Mouse (Mus musculus) mouse trophoblast stem cell (cell line): ENCODE data around the gene Supt7l.
"Not testable (repeated sequence)": the region's sequence is repeated elsewhere in the genome, so short reads cannot be mapped to it uniquely, and the experiment has no call there.

Experiments used
- in situ Hi-C, 2 experiments: fragments of 300-500 bp; cut with MseI, MboI; formaldehyde crosslinking; loops; 2 replicates in 1 of 2; 3 replicates in 1 of 2; pipeline ENCODE4 v1.15.1; 2025

Gene Supt7l

DNA sequence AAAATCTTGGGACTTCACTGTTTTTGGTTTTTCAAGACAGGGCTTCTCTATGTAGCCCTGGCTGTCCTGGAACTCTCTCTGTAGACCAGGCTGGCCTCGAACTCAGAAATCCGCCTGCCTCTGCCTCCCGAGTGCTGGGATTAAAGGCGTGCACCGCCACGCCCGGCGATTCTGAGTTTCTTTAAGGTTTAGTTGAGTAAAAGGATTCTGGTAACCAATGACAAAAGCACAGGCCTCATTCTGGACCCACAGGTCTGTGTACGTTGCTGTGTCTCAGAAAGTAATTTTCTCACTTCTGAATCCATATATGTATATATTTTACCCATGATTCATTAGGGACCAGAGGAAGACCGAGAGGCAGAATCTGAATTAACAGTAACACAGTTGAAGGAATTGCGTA is at the start of gene Supt7l:
TSS of gene Supt7l (minus strand) at position 101 of the 400 bp plus-strand sequence.
- in situ Hi-C loops = not testable (repeated sequence)

DNA sequence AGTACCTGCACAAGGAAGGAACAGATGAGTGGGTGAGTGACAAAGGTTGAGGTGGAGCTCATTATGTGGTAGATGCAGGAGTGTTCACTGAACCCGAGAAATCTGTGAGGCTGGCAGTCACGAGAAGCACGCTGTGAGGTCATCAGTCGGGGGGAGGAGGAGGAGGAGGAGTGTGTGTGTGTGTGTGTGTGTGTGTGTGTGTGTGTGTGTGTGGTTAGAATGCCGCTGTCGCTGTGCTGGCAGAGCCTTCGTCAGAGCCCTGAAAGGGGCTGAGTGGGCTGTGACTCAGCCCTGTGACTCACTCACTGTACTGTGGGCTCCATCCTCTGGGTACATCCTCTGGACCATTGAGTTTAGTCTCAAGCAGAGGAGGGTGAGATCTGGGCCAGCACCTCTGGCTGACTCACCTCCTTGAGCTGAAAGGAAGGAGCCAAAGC is 49.0 kb upstream of the Supt7l start:
- in situ Hi-C loops = loop anchor here in 1 of 2 experiments (25.0 kb wide), 1 partner anchor 611 kb away; no protein-coding TSS in a partner anchor

DNA sequence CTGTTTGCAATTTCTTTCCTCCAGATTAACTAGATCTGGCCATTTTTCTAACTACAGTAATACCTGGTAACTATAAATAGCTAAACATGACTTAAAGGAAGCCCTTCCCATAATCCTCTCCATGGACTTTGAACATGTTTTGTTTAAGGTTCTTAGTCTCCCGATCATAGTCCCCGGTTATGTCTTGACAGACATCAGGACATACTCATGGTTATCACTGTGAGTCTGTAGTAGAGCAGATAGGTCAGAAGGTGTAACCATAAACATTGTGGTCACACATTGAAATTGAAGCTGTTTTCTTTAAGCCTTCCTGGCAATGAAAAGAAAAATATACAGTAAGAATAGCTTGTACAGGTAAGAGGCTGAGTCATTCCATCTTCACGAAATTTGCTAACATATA is 46.1 kb upstream of the Supt7l start:
- in situ Hi-C loops = no loop called here

DNA sequence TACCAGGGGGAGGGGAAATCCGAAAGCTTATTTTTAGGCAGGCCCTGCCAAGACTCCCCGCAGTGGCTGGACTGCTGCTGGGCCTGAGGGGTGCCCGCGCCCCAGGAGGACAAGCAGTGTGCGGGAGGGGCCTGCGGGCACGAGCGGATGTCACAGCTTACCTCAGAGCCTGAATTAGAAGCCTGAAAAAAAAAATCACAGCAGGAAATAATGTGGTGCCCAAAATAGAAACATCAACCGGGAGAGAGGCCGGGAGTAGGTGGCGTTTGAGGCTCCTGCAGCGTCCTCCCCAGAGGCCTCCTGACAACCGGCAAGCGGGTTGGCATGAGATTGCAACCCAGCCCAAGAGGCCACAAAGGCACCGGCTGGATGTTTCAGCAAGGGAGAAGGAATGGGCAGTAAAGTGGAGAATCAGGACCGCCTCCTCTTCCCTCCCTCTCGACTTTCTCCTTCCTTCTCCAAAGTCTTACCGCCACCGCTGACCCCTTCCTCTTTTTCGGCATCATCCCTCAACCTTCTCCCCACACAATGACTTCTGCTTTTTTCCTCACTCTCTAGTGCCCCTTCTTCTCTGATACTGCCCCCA is 43.5 kb upstream of the Supt7l start:
- in situ Hi-C loops = no loop called here

DNA sequence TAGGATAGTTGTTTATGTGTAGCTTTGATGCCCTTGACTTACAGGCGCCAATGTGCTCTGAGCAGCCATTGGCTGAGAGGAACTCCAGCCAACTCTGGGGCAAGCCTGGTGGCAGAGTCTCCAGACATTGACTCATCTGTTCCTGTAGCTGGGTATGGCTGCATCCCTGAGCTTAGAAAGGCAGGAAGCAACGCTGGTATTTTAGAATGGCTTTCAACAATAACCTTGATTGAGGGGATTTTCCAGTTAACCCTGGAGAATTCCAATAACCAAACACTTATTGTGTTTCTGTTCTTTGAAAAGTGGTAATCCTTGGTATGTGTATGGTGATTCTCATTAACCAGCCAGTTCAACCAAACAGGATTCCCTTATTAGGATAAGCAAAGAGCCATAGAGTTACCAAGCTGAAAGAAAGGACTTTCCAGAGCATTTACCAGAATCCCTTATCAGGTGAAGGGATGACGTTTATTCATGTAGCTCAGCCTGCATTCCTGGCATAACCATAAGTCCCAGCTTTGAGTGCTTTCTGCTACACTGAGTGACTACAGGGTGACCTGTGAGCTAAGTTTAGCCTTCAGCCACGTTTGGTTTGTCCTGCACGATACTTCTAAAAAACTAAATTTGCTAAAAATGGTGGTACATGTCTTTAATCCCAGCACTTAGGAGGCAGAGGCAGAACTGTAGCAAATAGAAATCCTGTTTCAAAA is 40.5 kb upstream of the Supt7l start:
- in situ Hi-C loops = no loop called here

DNA sequence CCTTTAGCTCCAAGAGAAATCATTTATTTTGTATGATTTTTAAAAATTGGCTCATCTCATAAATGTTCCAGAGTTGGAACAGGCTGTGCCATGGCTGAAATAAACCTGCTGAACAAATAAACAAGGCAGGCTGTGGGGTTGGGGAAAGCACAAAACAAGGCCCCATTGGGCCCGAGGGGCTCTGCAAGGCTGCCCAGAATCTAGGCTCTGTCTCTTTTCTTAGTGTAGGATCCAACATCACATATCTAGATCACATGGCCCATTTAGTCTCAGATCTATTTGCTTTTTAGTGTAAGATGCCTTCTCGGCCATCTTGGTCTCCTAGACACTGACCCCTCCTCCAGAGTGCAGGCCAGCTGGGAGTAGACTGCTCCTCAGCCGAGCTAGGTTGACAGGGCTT is 38.9 kb upstream of the Supt7l start:
- in situ Hi-C loops = no loop called here

DNA sequence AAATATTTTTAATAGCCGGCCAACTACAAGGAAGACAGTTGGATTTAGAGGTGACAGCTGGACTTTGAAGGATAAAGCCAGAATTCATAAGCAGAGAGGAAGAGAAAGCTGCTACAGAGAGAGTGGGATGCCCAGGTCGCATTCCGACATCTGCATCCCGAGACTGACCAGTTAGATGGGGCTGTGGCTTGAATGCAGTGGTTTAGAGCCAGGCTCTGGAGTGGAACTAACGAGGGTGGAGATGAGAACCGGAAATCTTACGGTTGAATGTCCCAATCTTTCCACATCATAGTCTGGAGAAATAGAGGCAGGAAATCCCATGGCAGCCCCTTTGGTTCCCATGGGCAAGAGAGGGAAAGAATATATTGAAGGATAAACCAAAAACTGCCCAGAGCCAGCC is 38.4 kb upstream of the Supt7l start:
- in situ Hi-C loops = no loop called here

DNA sequence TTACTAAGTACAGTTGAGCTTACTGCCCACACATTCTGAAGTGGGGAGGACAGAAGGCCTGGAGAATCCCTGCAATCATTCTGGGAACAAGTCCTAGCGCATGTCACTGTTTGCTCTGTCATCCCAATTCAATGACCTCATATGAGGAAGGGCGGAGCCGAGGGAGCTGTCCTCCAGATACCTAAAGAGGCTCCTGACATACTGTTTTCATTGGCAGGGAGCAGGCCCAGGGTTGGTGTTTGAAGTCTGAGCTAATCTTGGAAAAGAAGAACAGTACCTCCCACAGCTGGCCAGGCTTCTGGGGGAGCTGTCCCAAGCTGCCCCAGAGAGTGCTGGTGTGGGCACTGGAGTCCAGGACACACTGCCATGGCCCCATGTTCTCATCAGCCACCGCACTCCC is 37.4 kb upstream of the Supt7l start:
- in situ Hi-C loops = no loop called here

DNA sequence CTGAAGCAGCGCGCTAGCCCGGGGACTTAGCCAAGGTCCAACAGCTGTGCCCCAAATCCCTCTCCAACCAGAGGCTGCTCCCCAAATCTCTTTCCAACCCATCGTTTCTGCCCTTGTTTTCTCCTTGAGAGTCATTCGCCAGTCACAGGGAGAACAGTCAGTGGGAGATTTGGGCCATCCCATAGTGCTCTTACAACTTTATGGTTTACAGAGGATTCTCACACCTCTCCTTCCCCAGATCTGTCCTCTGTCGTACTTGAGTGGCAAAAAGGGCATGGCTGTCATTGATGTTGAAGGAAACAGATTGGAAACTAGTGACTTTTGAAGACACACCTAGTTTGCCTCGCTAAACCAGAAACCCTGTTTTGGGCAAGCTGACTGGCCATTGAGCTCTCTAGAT is 36.3 kb upstream of the Supt7l start:
- in situ Hi-C loops = no loop called here

DNA sequence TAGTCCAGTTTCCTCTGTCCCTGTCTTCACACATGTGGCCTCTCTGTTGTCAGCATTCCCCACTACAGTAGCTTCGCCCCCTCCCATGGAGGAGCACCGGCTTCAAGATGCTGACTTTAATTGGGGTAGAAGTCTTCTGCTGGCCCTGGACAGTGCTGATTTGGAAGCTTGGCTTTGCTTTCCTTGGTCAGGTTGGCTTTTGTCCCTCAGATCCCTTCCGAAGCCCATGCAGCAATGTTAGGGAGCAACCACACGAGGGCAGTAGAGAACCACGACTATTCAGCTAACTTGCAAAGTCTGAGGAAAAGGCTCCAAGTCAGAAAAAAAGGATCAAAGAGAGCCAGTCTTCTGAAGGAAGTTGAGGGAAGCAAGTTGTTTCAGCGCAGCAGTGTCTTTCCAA is 35.9 kb upstream of the Supt7l start:
- in situ Hi-C loops = no loop called here

DNA sequence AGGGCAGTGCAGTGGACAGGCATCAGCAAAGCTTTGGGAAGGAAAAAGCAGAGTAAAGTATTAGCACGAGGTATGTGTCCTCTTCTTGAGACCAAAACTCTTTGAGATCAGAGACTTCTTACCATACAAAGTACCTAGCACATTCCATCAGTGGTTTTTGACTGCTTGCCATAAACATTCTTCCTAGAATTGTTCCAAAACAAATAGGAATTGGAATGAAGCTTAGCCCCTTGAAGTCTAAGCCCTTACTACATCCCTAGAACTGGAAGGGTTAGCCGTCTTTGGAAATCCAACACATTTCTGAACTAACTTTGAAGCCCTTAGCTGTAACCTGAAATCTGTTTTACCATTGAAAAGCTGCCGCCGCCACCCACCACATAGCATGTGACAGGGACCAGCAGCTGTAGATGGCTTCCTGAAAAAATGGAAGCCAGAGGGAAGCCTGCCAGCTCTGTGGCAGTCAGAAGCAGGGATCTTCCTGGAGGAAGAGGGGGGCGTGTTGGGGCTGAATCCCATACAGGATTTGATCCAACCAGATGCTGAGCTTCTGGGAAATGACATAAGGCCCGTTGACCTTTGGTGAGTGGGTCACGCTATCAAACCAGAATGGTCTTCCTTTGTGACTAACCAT is 34.5 kb upstream of the Supt7l start:
- in situ Hi-C loops = no loop called here

DNA sequence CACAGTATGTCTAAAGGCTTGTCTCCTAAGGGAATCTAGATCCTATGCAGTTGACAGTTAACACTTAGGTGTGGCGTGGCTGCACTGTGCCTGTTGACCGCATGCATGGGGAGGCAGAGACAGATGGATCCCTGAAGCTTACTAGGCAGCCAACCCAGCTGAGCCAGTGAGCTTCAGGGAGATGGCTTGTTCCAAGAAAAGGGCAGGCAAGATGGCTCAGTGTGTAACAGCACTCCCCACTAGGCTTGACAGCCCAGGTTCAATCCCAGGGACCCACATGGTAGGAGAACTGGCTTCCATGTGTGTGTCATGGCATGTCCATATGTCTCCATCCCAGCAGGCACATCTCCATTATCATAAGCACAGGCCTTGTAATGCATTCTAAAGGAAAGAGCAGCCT is 32.7 kb upstream of the Supt7l start:
- in situ Hi-C loops = no loop called here

DNA sequence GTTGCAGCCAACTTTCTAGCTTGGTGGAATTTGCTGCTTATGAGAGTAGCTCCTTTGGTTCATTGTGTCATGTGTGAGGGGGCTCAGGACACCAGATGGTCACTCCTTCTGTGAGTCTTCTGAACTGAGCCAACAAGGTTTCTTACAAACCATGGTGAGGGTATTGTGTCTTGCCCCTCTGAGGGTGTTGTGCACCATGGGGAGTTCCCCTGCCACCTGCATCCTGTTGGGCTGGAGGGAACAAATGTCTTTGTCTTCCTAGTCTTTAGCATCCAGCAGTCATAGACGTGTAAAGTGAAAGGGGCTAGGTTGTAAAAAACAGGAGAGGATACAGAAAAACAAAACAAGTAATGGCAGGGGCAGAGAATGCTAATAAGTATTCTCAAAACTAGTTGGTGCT is 31.8 kb upstream of the Supt7l start:
- in situ Hi-C loops = no loop called here

DNA sequence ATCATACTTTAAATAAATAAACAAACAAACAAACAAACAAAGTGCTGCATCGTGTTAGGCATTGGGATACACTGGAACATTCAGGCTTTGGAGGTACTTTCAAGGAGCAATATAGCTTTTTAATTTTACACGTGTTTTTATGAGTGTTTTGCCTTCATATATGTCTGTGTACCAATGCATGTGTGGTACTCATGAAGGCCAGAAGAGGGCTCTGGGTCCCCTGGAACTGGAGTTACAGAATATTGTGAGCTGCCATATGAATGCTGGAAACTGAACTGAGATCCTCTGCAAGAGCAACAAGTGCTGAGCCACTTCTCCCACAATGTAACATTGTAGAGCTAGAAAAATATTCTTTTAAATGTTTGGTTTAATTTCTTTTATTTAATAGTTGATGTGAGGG is 7.6 kb upstream of the Supt7l start:
- in situ Hi-C loops = no loop called here

DNA sequence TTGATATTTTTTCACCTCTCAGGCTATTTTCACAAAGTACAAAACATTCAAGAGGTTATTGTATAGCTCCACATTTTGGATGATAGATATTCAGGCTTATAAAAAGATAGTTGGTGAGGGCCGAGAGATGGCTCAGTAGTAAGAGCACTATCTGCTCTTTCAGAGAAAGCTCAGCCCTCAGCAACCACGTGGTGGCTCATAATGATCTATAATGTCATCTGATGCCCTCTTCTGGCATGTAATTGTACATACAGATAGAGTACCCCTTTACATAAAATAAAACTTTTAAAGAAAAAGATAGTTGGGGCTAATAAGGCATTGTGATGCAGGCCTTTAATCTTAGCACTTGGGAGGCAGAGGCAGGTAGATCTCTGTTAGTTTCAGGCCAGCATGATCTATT is 953 bp upstream of the Supt7l start:
- in situ Hi-C loops = no loop called here

DNA sequence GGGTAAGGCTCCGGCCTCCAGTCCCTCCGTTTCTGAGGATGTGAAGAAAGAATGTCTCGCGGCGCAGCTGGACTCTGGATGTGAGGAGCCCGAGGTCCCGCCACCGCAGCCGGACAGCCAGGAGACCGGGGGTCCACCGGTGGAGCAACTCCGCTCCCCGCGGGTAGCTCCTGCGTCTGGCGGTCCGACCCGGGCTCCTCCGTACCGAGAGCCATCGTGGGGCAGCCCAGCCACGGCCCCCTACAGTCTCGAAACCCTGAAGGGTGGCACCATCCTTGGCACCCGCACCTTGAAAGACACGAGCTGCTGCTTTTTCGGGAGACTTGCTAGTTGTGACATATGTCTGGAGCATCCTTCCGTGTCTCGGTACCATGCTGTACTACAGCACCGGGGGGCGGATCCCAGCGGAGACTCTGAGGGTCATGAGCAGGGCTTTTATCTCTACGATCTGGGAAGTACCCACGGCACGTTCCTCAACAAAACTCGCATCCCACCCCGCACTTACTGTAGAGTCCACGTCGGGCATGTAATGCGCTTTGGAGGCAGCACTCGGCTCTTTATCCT is 408 bp downstream of the Supt7l start:
- in situ Hi-C loops = no loop called here

DNA sequence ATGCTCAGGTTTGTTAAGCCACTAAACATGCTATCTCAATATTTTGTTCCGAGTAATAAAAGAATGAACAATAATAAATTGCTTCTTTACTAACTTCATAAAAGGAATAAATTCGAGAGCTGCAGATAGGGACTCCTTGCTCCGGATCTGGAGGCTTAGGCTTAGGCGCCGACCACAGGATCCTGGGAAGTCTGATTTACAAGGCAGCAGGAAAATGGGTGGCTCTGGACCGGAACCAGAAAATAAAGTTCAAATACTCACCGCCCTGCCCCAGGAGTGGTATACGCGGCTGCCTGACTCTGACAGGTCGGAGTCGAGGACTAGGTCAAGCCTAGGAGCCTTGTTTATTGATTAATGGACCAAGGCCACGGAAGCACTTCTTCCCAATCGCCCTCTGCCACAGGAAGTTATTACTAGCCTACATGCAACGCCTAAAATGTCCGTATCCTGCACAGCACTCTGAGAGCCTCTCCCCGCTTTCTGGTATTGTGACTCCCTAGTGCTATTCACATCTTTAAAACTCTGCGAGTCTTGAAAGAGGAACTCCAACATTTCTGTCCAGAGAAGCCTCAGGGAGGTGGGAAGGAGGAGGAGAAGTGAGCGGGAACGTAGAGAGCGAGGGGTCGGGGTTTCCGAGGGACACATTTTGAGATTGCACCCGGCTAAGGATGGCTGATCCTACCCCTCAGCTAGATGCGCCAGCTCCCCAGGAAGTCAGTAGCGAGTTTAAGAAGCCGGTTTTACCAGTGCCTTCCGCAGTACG is 1.1 kb downstream of the Supt7l start, which contains the start of gene Slc4a1ap:
TSS of gene Slc4a1ap (plus strand) at position 642 of the 763 bp plus-strand sequence.
- in situ Hi-C loops = no loop called here

DNA sequence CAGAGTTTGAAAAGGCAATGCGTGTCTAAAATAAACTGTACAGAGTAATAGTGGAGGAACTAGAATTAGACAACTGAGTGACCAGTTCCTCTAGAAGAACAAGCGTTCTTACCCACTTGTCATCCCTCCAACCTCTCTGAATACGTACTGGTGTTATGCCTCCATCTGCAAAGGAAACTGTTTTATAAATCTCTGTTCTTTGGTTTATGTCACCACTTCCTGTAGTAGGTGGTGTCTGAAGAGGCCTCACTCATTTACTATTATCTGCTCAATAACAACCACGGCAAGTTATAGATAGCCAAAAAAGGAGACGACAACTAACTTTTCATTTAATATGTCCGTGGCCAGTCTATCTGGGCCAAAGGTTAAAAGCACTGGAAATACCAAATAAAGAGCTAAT is 7.1 kb downstream of the Supt7l start:
- in situ Hi-C loops = no loop called here

DNA sequence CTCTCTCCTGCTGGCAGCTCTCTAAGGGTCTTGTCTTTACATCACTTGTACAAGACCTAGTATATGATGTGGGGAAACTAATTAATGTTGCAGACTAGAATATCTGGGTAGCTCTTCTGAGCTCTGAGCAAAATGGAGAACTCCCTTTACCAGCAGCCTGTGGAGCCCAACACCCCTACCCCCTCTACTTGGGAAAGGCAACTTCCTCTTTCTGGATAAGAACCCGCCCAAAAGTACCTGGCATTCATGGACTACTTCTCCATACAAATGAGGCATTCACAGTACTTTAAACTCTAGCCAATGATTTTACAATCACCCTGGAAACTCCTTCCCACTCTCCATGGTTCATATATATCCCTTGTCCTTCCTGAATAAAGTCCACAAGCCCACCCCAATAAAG is 15.1 kb downstream of the Supt7l start:
- in situ Hi-C loops = no loop called here

DNA sequence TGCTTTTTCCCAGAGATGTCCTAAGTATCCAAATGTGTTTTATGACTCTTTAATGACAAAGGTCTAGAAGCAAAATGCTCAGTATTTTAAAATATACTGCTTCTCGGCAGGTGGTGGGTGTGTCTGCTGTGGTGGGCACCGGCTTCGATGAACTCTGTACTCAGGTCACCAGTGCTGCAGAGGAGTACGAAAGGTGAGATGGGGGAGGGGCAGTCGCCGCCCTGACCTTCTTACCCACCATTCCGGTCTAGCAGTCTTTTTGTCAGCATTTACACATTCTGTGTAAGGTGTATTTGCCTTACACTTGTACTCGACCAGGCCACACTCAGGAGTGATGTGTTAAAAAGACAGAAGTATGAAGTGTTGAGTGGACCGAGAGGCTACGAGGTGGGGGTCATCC is 22.8 kb downstream of the Supt7l start:
- in situ Hi-C loops = no loop called here

DNA sequence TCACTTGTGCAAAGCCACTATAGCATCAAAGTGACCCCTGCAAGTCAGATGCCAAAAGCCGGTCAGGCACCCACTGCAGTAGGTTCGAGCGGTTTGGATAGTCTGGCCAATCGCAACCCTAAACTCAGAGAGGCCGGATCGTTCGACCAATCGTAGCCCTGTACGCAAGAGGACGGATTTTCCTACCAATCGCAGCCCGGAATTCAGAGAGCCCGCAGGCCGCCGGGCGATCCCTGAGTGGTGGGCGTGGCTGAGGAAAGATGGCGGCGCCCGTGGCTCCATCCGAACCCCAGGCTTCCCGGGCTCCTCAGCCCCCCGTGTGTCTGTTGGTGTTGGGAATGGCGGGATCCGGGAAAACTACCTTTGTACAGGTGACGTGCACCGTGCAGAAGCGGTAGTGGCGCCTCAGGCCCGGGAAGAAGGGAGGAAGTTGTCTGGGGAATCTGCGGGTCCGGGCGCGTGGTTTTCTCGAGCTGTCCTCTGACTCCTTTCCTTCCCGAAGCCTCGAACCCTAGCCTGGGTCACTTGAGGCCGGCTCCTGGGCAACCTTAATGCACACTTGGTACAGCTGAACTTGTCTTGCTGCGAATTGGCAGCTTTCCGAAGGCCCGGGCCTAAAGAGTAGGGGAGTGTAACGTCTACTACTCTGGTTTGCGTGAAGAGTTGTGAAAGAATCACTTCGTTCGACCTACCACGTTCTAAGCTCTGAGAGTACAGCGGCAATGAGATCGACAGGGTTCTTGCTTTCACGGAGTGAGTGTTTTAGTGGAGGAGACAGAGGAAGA is 32.9 kb downstream of the Supt7l start, which contains the start of gene Gpn1:
TSS of gene Gpn1 (plus strand) at position 229 of the 785 bp plus-strand sequence.
- in situ Hi-C loops = no loop called here
